Mouse (Mus musculus): ENCODE results near the gene Sf1.

DNA sequence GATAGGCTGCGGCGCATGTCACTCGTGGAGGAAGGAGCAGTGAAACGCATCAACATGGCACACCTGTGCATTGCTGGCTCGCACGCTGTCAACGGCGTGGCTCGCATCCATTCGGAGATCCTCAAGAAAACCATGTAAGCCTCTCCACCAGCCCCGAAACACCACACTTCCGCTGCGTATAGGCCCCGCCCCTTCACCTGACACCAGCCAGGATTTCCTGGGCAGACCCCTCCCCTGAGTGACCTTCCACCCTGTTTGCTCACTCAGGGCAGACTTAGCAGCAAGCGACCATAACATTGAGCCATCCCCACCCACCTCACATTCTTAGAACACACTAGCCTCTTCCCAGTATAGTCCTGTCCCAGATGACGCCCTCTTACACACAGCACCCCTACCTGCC is 26.3 kb downstream of the Sf1 start:
- TF ChIP-seq TAL1 (IDR thresholded peaks at IDR 0.05; ENCODE audit: low read length) (no peak), GATA1 (IDR thresholded peaks at IDR 0.05; ENCODE audit: low read length) (no peak)
